ENCODE assay signal across 26 mouse cellular contexts in genomic region chr1:132343656-132344055, GRCm38 (mm10). TPM values are rescaled to one million over a fixed set of nuclear protein-coding genes. Genes with fewer than 3 reads are reported as not detected.
DNase-seq lines count a peak whose midpoint lies in the region; ATAC-seq and TF ChIP-seq lines count a peak whose summit lies in the region.
"Had no signal": no experiment of that assay in that cellular context is flagged by ENCODE, and none has a peak within 500 bp of the region (broad histone marks: within the 10 kb centered on the region; RNA-seq: fewer than 3 reads in every experiment).

No protein-coding gene starts in this region.

- TF ChIP-seq POLR2A in bone marrow, adult 2 months (IDR thresholded peaks at IDR 0.05; ENCODE audit: borderline replicate concordance, control insufficient read depth, low read depth, low read length) = no peak

- no peak for TF ChIP-seq CTCF in bone marrow, adult 2 months (IDR thresholded peaks at IDR 0.05; ENCODE audit: control insufficient read depth, insufficient read depth, low read length)
- TF ChIP-seq CTCF in left cerebral cortex, adult 2 months (IDR thresholded peaks at IDR 0.05) = no peak

- H3K36me3 ChIP-seq in midbrain, embryonic 10.5 days = no peaks in the 10 kb centered on the region
- H3K36me3 ChIP-seq in midbrain, embryonic 13.5 days = no peaks in the 10 kb centered on the region
- no peaks in the 10 kb centered on the region; the same call in 1 of the 2 replicates for H3K36me3 ChIP-seq in splenic B cell, adult 2 months (ENCODE audit: control insufficient read depth, insufficient read depth, low read length, poor library complexity, severe bottlenecking)
- H3K36me3 ChIP-seq: embryonic facial prominence, embryonic 15.5 days; forebrain, embryonic 10.5 days; heart, embryonic 10.5 days; hindbrain, embryonic 15.5 days had no signal

- peaks cover 33% of the 10 kb centered on the region for H3K4me1 ChIP-seq in midbrain, embryonic 10.5 days
- H3K4me1 ChIP-seq in midbrain, embryonic 13.5 days (replicated peaks) = no peaks in the 10 kb centered on the region
- peaks cover 8% of the 10 kb centered on the region for H3K4me1 ChIP-seq in bone marrow, adult 2 months (ENCODE audit: control insufficient read depth, insufficient read depth, low read length)
- H3K4me1 ChIP-seq: hindbrain, embryonic 15.5 days had no signal

- no peak for DNase-seq in midbrain, embryonic 10.5 days (ENCODE audit: low spot score)
- DNase-seq in B cell, adult 2 months = peak; percentile 42 to 44
- DNase-seq in splenic B cell, adult 2 months (ENCODE audit: low read depth, low spot score) = peak; percentile 70
- DNase-seq in left cerebral cortex, adult 8-10 months (ENCODE audit: low spot score in 2 of 2) = no peak
- DNase-seq in left cerebral cortex, adult 2 months (ENCODE audit: extremely low spot score in 1 of 2, low spot score in 2 of 2) = no peak
- DNase-seq: adrenal gland, postnatal 14 days; cerebellum, adult 8-10 months; cerebellum, postnatal 14 days; embryo, embryonic 11 days; gastrocnemius, adult 2 months; gastrocnemius, postnatal 25 days; heart, adult 18-20 months; heart, postnatal 10 days; heart, postnatal 4 days had no signal

- WGBS in midbrain, embryonic 10.5 days = 89% methylated on average over 1 of the region's 1 CpGs
- WGBS in midbrain, embryonic 13.5 days = 95% methylated on average over 1 of the region's 1 CpGs
- 60% methylated on average over 1 of the region's 1 CpGs for WGBS in bone marrow, adult 2 months

- no peak for ATAC-seq in midbrain, embryonic 13.5 days
- ATAC-seq: activated CD4-positive, CD25-positive, alpha-beta regulatory T cell, adult 4 months; forebrain, embryonic 14.5 days; inflammation-experienced regulatory T-cells, adult 6 months; Patski had no signal

- H3K4me2 ChIP-seq in midbrain, embryonic 13.5 days (replicated peaks) = no peak overlapping the region
- H3K4me2 ChIP-seq: embryonic facial prominence, embryonic 15.5 days; hindbrain, embryonic 15.5 days had no signal

- H3K9ac ChIP-seq in midbrain, embryonic 13.5 days (replicated peaks) = no peak overlapping the region
- H3K9ac ChIP-seq: embryonic facial prominence, embryonic 15.5 days; hindbrain, embryonic 15.5 days had no signal

- H3K27ac ChIP-seq in midbrain, embryonic 10.5 days (replicated peaks) = peak overlapping the region; percentile 10; the same call in 1 of the 2 replicates
- no peak overlapping the region for H3K27ac ChIP-seq in midbrain, embryonic 13.5 days
- H3K27ac ChIP-seq in bone marrow, adult 2 months (ENCODE audit: control insufficient read depth, insufficient read depth, low read depth, low read length, poor library complexity) = peak overlapping the region; percentile 16; the same call in 1 of the 2 replicates
- no peak overlapping the region for H3K27ac ChIP-seq in left cerebral cortex, adult 2 months
- H3K27ac ChIP-seq: embryonic facial prominence, embryonic 15.5 days; forebrain, embryonic 10.5 days; gastrocnemius, adult 2 months; heart, embryonic 10.5 days; hindbrain, embryonic 15.5 days had no signal

- no peaks in the 10 kb centered on the region for H3K9me3 ChIP-seq in midbrain, embryonic 10.5 days (replicated peaks)
- H3K9me3 ChIP-seq in midbrain, embryonic 13.5 days = no peaks in the 10 kb centered on the region
- H3K9me3 ChIP-seq: embryonic facial prominence, embryonic 15.5 days; forebrain, embryonic 10.5 days; heart, embryonic 10.5 days; hindbrain, embryonic 15.5 days had no signal

- intact Hi-C loops in left cerebral cortex, adult 2 months (cut with DNase I) = no loop called here

- H3K4me3 ChIP-seq in midbrain, embryonic 10.5 days = no peak overlapping the region
- no peak overlapping the region for H3K4me3 ChIP-seq in midbrain, embryonic 13.5 days (replicated peaks)
- H3K4me3 ChIP-seq in bone marrow, adult 2 months (replicated peaks; ENCODE audit: control insufficient read depth, low read depth, low read length) = peak overlapping the region; percentile 40
- no peak overlapping the region for H3K4me3 ChIP-seq in left cerebral cortex, adult 2 months
- H3K4me3 ChIP-seq: embryonic facial prominence, embryonic 15.5 days; erythroblast, embryonic 14.5 days; forebrain, embryonic 10.5 days; gastrocnemius, adult 2 months; heart, embryonic 10.5 days; hindbrain, embryonic 15.5 days had no signal

- no peaks in the 10 kb centered on the region for H3K27me3 ChIP-seq in midbrain, embryonic 10.5 days (ENCODE audit: low read depth, poor library complexity, severe bottlenecking)
- H3K27me3 ChIP-seq in midbrain, embryonic 13.5 days = no peaks in the 10 kb centered on the region
- no peaks in the 10 kb centered on the region for H3K27me3 ChIP-seq in splenic B cell, adult 2 months (ENCODE audit: control insufficient read depth, insufficient read depth, low read length, poor library complexity, severe bottlenecking)
- H3K27me3 ChIP-seq: embryonic facial prominence, embryonic 15.5 days; hindbrain, embryonic 15.5 days; Patski had no signal

RNA-seq across cellular contexts. Expression of gene Nuak2, which starts 27.7 kb away (rescaled TPM):
- polyA plus RNA-seq in midbrain, embryonic 10.5 days (2016; fragmentation: Nextera tagmentation; extraction: Ambion mirVana) = 87.1 and 101 TPM in 2 replicates
- polyA plus RNA-seq in midbrain, embryonic 13.5 days (2015; fragmentation: Nextera tagmentation; extraction: Ambion mirVana) = 53.5 and 56.3 TPM in 2 replicates
- 5.2 and 16.4 TPM in 2 replicates for polyA plus RNA-seq in bone marrow, adult 2 months (2011; ENCODE audit: insufficient read depth, insufficient read length, low replicate concordance, missing spikeins)
- total RNA-seq in left cerebral cortex, adult 8-10 months (2022) = 1 to 10 TPM in 3 of 4 experiments, under 1 TPM in 1; 0.81 to 1.7 (median 1.3) TPM
- 1 to 10 TPM; 1.4 TPM for total RNA-seq in left cerebral cortex, adult 2 months (2021)
- polyA plus RNA-seq: erythroblast, embryonic 14.5 days had no signal

RNA-seq across cellular contexts. Expression of gene Klhdc8a, which starts 45.2 kb away (rescaled TPM):
- polyA plus RNA-seq in midbrain, embryonic 10.5 days (2016; fragmentation: Nextera tagmentation; extraction: Ambion mirVana) = 1.4 and 2.8 TPM in 2 replicates
- 6.3 and 6.7 TPM in 2 replicates for polyA plus RNA-seq in midbrain, embryonic 13.5 days (2015; fragmentation: Nextera tagmentation; extraction: Ambion mirVana)
- polyA plus RNA-seq in bone marrow, adult 2 months (2011; ENCODE audit: insufficient read depth, insufficient read length, low replicate concordance, missing spikeins) = not detected in 2 replicates
- 10 to 100 TPM; 12.3 to 15.1 (median 13.6) TPM for total RNA-seq in left cerebral cortex, adult 8-10 months (2022)
- total RNA-seq in left cerebral cortex, adult 2 months (2021) = 10 to 100 TPM; 12.2 to 13.2 TPM
- total RNA-seq: common myeloid progenitor, adult 5-6 weeks had no signal
- polyA plus RNA-seq: activated CD4-positive, CD25-positive, alpha-beta regulatory T cell, adult 4 months; erythroblast, embryonic 14.5 days; inflammation-experienced regulatory T-cells, adult 6 months had no signal

RNA-seq across cellular contexts. Expression of gene Tmcc2, which starts 47.4 kb away (rescaled TPM):
- polyA plus RNA-seq in midbrain, embryonic 10.5 days (2016; fragmentation: Nextera tagmentation; extraction: Ambion mirVana) = 9.6 and 13.3 TPM in 2 replicates
- polyA plus RNA-seq in midbrain, embryonic 13.5 days (2015; fragmentation: Nextera tagmentation; extraction: Ambion mirVana) = 21.0 and 26.1 TPM in 2 replicates
- 246 and 316 TPM in 2 replicates for polyA plus RNA-seq in bone marrow, adult 2 months (2011; ENCODE audit: insufficient read depth, insufficient read length, low replicate concordance, missing spikeins)
- 100 to 1,000 TPM; 182 to 205 (median 192) TPM for total RNA-seq in left cerebral cortex, adult 8-10 months (2022)
- 100 to 1,000 TPM; 178 to 192 TPM for total RNA-seq in left cerebral cortex, adult 2 months (2021)

Comparison
In these comparisons a context has a peak if more than half of its experiments do, and no peak if none do; other contexts are left out.
1. H3K27ac ChIP-seq: peak in midbrain, embryonic 10.5 days (single experiment) and bone marrow, adult 2 months (single experiment); none in midbrain, embryonic 13.5 days (single experiment) and left cerebral cortex, adult 2 months (single experiment).
2. DNase-seq: peak in B cell, adult 2 months (2 of 2) and splenic B cell, adult 2 months (single experiment); none in midbrain, embryonic 10.5 days (single experiment), left cerebral cortex, adult 8-10 months (0 of 2) and left cerebral cortex, adult 2 months (0 of 2).